8 mouse cellular contexts compared by ENCODE assay signal in the genomic region with DNA sequence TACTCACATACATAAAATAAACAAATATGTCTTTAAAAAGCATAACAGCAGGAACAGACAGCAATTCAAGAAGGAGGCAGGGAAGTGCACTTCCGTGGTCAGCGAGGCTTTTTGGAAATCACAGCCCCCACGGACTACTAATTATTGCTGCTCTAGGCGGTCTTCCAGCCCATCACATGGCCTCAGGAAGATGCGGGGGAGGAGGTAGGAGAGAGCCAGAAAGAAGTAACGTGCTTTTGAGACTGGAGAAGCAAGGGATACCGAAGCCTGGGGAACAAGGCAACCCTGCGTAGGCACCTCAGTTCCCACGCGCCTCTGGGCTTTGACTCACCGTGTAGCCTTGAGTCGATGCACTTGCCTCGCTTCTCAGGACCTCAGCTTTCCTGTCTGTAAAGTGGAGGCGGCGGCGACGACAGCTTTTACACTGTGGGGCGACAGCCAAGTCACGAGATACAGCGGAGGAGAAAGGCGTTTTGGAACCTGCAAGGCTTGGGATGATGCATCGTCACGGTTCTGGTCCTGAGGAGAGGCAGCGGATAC. TPM values are rescaled to one million over a fixed set of nuclear protein-coding genes. Genes with fewer than 3 reads are reported as not detected.
A peak's percentile ranks its signal among the peaks of the same experiment; 100 is the strongest.
DNase-seq lines count a peak whose midpoint lies in the region; ATAC-seq and TF ChIP-seq lines count a peak whose summit lies in the region.

No protein-coding gene starts in this region.

- peak overlapping the region; percentile 72 for H3K4me3 ChIP-seq in lung, postnatal 0 days (ENCODE audit: low read depth, low read length)
- H3K4me3 ChIP-seq in hindbrain, embryonic 11.5 days (ENCODE audit: low read depth, low read length): peak overlapping the region; percentile 85
- H3K4me3 ChIP-seq in midbrain, embryonic 10.5 days: peak overlapping the region; percentile 76

- peaks cover 5% of the 10 kb centered on the region; the same call in 1 of the 2 replicates for H3K4me1 ChIP-seq in lung, postnatal 0 days (ENCODE audit: insufficient read depth, low read depth, low read length)
- peaks cover 5% of the 10 kb centered on the region for H3K4me1 ChIP-seq in hindbrain, embryonic 11.5 days (replicated peaks; ENCODE audit: control insufficient read depth, insufficient read depth, low read length)
- H3K4me1 ChIP-seq in midbrain, embryonic 10.5 days: peaks cover 28% of the 10 kb centered on the region

- TF ChIP-seq EP300 in lung, postnatal 0 days (IDR thresholded peaks at IDR 0.05): no peak

- peak overlapping the region; percentile 72 for H3K4me2 ChIP-seq in lung, postnatal 0 days (replicated peaks; ENCODE audit: low read depth, low read length)
- peak overlapping the region; percentile 88 for H3K4me2 ChIP-seq in hindbrain, embryonic 11.5 days (replicated peaks; ENCODE audit: low read depth, low read length)

- ATAC-seq in cerebellum, adult (ENCODE audit: insufficient number of reproducible peaks, low FRiP score, low TSS enrichment): peak; percentile 4; the same call in 1 of the 2 replicates
- ATAC-seq in lung, postnatal 0 days: no peak
- ATAC-seq in hindbrain, embryonic 11.5 days (ENCODE audit: low FRiP score): no peak

- no peak for DNase-seq in cerebellum, adult 18-20 months
- peak; percentile 26 for DNase-seq in lung, postnatal 0 days (ENCODE audit: low spot score)
- no peak for DNase-seq in lung, postnatal 36 days
- no peak for DNase-seq in hindbrain, embryonic 11.5 days (ENCODE audit: low spot score)
- DNase-seq in midbrain, embryonic 10.5 days (ENCODE audit: low spot score): no peak
- no peak for DNase-seq in adrenal gland, adult 8-10 months
- no peak for DNase-seq in urinary bladder, adult 2 months (ENCODE audit: low spot score)

- H3K27ac ChIP-seq in lung, postnatal 0 days (ENCODE audit: low read length): peak overlapping the region; percentile 55
- peak overlapping the region; percentile 51 for H3K27ac ChIP-seq in hindbrain, embryonic 11.5 days (ENCODE audit: low read depth, low read length)
- H3K27ac ChIP-seq in midbrain, embryonic 10.5 days (replicated peaks): peak overlapping the region; percentile 87

- peaks cover 8% of the 10 kb centered on the region; the same call in 1 of the 2 replicates for H3K36me3 ChIP-seq in lung, postnatal 0 days (ENCODE audit: insufficient read depth, low read length)
- peaks cover 7% of the 10 kb centered on the region; the same call in 1 of the 2 replicates for H3K36me3 ChIP-seq in hindbrain, embryonic 11.5 days (ENCODE audit: control insufficient read depth, insufficient read depth, low read length)
- peaks cover 53% of the 10 kb centered on the region for H3K36me3 ChIP-seq in midbrain, embryonic 10.5 days

- under 1% methylated on average over 24 of the region's 24 CpGs for WGBS in lung, postnatal 0 days
- WGBS in hindbrain, embryonic 11.5 days: under 1% methylated on average over 24 of the region's 24 CpGs
- under 1% methylated on average over 24 of the region's 24 CpGs for WGBS in midbrain, embryonic 10.5 days

- no peaks in the 10 kb centered on the region for H3K27me3 ChIP-seq in lung, postnatal 0 days (replicated peaks; ENCODE audit: insufficient read depth, low read length)
- no peaks in the 10 kb centered on the region for H3K27me3 ChIP-seq in hindbrain, embryonic 11.5 days (ENCODE audit: control insufficient read depth, insufficient read depth, low read length)
- no peaks in the 10 kb centered on the region for H3K27me3 ChIP-seq in midbrain, embryonic 10.5 days (ENCODE audit: low read depth, poor library complexity, severe bottlenecking)

- TF ChIP-seq CTCF in lung, postnatal 0 days (IDR thresholded peaks at IDR 0.05): no peak

- H3K9ac ChIP-seq in lung, postnatal 0 days (replicated peaks; ENCODE audit: low read depth): peak overlapping the region; percentile 41
- peak overlapping the region; percentile 87 for H3K9ac ChIP-seq in hindbrain, embryonic 11.5 days (ENCODE audit: low read depth, low read length)

- H3K9me3 ChIP-seq in lung, postnatal 0 days (ENCODE audit: low read length): no peaks in the 10 kb centered on the region
- H3K9me3 ChIP-seq in hindbrain, embryonic 11.5 days (ENCODE audit: control insufficient read depth, low read length): no peaks in the 10 kb centered on the region
- no peaks in the 10 kb centered on the region for H3K9me3 ChIP-seq in midbrain, embryonic 10.5 days (replicated peaks)

RNA-seq across cellular contexts. Expression of gene Zfp142, which starts 0.7 kb away (rescaled TPM):
- polyA plus RNA-seq in lung, postnatal 0 days (2015; fragmentation: Nextera tagmentation; extraction: Ambion mirVana): 2.7 and 3.1 TPM in 2 replicates
- polyA plus RNA-seq in hindbrain, embryonic 11.5 days (2014; fragmentation: Nextera tagmentation; extraction: Ambion mirVana): 8.5 and 9.0 TPM in 2 replicates
- polyA plus RNA-seq in midbrain, embryonic 10.5 days (2016; fragmentation: Nextera tagmentation; extraction: Ambion mirVana): 9.3 and 10.0 TPM in 2 replicates
- 10 to 100 TPM; 14.3 to 20.2 (median 18.3) TPM for total RNA-seq in adrenal gland, adult 8-10 months (2022)
- polyA plus RNA-seq in urinary bladder, adult 2 months (2012; rRNA removed): 9.5 and 11.2 TPM in 2 replicates

RNA-seq across cellular contexts. Expression of gene Bcs1l, which starts 0.8 kb away (rescaled TPM):
- polyA plus RNA-seq in lung, postnatal 0 days (2015; fragmentation: Nextera tagmentation; extraction: Ambion mirVana): 7.1 and 8.3 TPM in 2 replicates
- polyA plus RNA-seq in hindbrain, embryonic 11.5 days (2014; fragmentation: Nextera tagmentation; extraction: Ambion mirVana): 19.8 and 20.8 TPM in 2 replicates
- 18.9 and 20.2 TPM in 2 replicates for polyA plus RNA-seq in midbrain, embryonic 10.5 days (2016; fragmentation: Nextera tagmentation; extraction: Ambion mirVana)
- total RNA-seq in adrenal gland, adult 8-10 months (2022): 10 to 100 TPM; 27.1 to 33.2 (median 29.0) TPM
- polyA plus RNA-seq in urinary bladder, adult 2 months (2012; rRNA removed): 19.5 and 21.9 TPM in 2 replicates

RNA-seq across cellular contexts. Expression of gene Rnf25, which starts 13.9 kb away (rescaled TPM):
- 26.6 and 26.9 TPM in 2 replicates for polyA plus RNA-seq in lung, postnatal 0 days (2015; fragmentation: Nextera tagmentation; extraction: Ambion mirVana)
- 9.2 and 9.6 TPM in 2 replicates for polyA plus RNA-seq in hindbrain, embryonic 11.5 days (2014; fragmentation: Nextera tagmentation; extraction: Ambion mirVana)
- polyA plus RNA-seq in midbrain, embryonic 10.5 days (2016; fragmentation: Nextera tagmentation; extraction: Ambion mirVana): 33.7 and 37.8 TPM in 2 replicates
- total RNA-seq in adrenal gland, adult 8-10 months (2022): 10 to 100 TPM; 50.2 to 79.7 (median 66.6) TPM
- 64.5 and 82.9 TPM in 2 replicates for polyA plus RNA-seq in urinary bladder, adult 2 months (2012; rRNA removed)

RNA-seq across cellular contexts. Expression of gene Stk36, which starts 13.9 kb away (rescaled TPM):
- 12.5 and 16.3 TPM in 2 replicates for polyA plus RNA-seq in lung, postnatal 0 days (2015; fragmentation: Nextera tagmentation; extraction: Ambion mirVana)
- 20.6 and 23.9 TPM in 2 replicates for polyA plus RNA-seq in hindbrain, embryonic 11.5 days (2014; fragmentation: Nextera tagmentation; extraction: Ambion mirVana)
- 13.8 and 17.3 TPM in 2 replicates for polyA plus RNA-seq in midbrain, embryonic 10.5 days (2016; fragmentation: Nextera tagmentation; extraction: Ambion mirVana)
- 10 to 100 TPM in 1 of 4 experiments, 1 to 10 TPM in 3; 3.5 to 11.8 (median 4.8) TPM for total RNA-seq in adrenal gland, adult 8-10 months (2022)
- polyA plus RNA-seq in urinary bladder, adult 2 months (2012; rRNA removed): 1.8 and 2.1 TPM in 2 replicates

RNA-seq across cellular contexts. Expression of gene Usp37, which starts 43.2 kb away (rescaled TPM):
- polyA plus RNA-seq in lung, postnatal 0 days (2015; fragmentation: Nextera tagmentation; extraction: Ambion mirVana): 9.1 and 9.8 TPM in 2 replicates
- polyA plus RNA-seq in hindbrain, embryonic 11.5 days (2014; fragmentation: Nextera tagmentation; extraction: Ambion mirVana): 42.3 and 45.8 TPM in 2 replicates
- polyA plus RNA-seq in midbrain, embryonic 10.5 days (2016; fragmentation: Nextera tagmentation; extraction: Ambion mirVana): 50.1 and 51.5 TPM in 2 replicates
- 10 to 100 TPM; 14.1 to 23.0 (median 17.8) TPM for total RNA-seq in adrenal gland, adult 8-10 months (2022)
- polyA plus RNA-seq in urinary bladder, adult 2 months (2012; rRNA removed): 5.8 and 6.5 TPM in 2 replicates
